ENCODE assay signal across 8 mouse cellular contexts in genomic region chr11:5886187-5886586, GRCm38 (mm10). TPM values are rescaled to one million over a fixed set of nuclear protein-coding genes. Genes with fewer than 3 reads are reported as not detected.
A peak's percentile ranks its signal among the peaks of the same experiment; 100 is the strongest.
DNase-seq lines count a peak whose midpoint lies in the region; ATAC-seq and TF ChIP-seq lines count a peak whose summit lies in the region.

No protein-coding gene starts in this region.

- no peak overlapping the region for H3K27ac ChIP-seq in heart, embryonic 12.5 days (ENCODE audit: poor library complexity, severe bottlenecking)

- H3K4me2 ChIP-seq in heart, embryonic 12.5 days: no peak overlapping the region

- peak; percentile 60 for DNase-seq in heart, adult 8-10 months (ENCODE audit: low spot score)
- peak; percentile 81 to 86 for DNase-seq in cerebellum, postnatal 10 days
- DNase-seq in layer of hippocampus, postnatal 10 days (ENCODE audit: low spot score in 2 of 2): peak; percentile 74 to 81
- DNase-seq in lung, postnatal 36 days: peak; percentile 79
- DNase-seq in skeletal muscle tissue, adult 2 months (ENCODE audit: low read depth, low spot score): peak; percentile 68

- H3K9me3 ChIP-seq in heart, embryonic 12.5 days (replicated peaks): no peaks in the 10 kb centered on the region
- H3K9me3 ChIP-seq in E14TG2a.4 (ENCODE audit: low read length): no peaks in the 10 kb centered on the region

- H3K27me3 ChIP-seq in heart, embryonic 12.5 days (replicated peaks): no peaks in the 10 kb centered on the region
- H3K27me3 ChIP-seq in E14TG2a.4 (ENCODE audit: insufficient read depth, low read length): 0 out of 2 replicates have a peak, but pooled peaks cover 6% of the 10 kb centered on the region

- H3K9ac ChIP-seq in heart, embryonic 12.5 days: no peak overlapping the region

- peak; percentile 80 for TF ChIP-seq CTCF in E14TG2a.4 (conservative IDR thresholded peaks at IDR 0.05; ENCODE audit: low read length)

- H3K4me1 ChIP-seq in heart, embryonic 12.5 days (replicated peaks): peaks cover 43% of the 10 kb centered on the region
- peaks cover 38% of the 10 kb centered on the region for H3K4me1 ChIP-seq in E14TG2a.4 (replicated peaks; ENCODE audit: low read depth, low read length)

- H3K36me3 ChIP-seq in heart, embryonic 12.5 days: no peaks in the 10 kb centered on the region
- no peaks in the 10 kb centered on the region for H3K36me3 ChIP-seq in E14TG2a.4 (ENCODE audit: insufficient read depth, low read length)

- ATAC-seq in heart, embryonic 12.5 days (ENCODE audit: insufficient number of reproducible peaks, low FRiP score): no peak
- peak; percentile 60 for ATAC-seq in granulocyte monocyte progenitor cell, adult 5-6 weeks (replicated peaks; ENCODE audit: poor library complexity, severe bottlenecking)

- 14% methylated on average over 9 of the region's 9 CpGs for WGBS in heart, embryonic 12.5 days

- H3K4me3 ChIP-seq in heart, embryonic 12.5 days: no peak overlapping the region
- H3K4me3 ChIP-seq in E14TG2a.4 (replicated peaks; ENCODE audit: low read length): no peak overlapping the region

RNA-seq across cellular contexts. Expression of gene Pold2, which starts 8.1 kb away (rescaled TPM):
- 10 to 100 TPM; 33.1 to 50.4 (median 39.8) TPM for total RNA-seq in heart, adult 8-10 months (2022)
- 102 and 106 TPM in 2 replicates for polyA plus RNA-seq in heart, embryonic 12.5 days (2016; fragmentation: Nextera tagmentation; extraction: Ambion mirVana)
- total RNA-seq in granulocyte monocyte progenitor cell, adult 5-6 weeks (2014; fragmentation: Nextera tagmentation): 84.1 and 88.5 TPM in 2 replicates
- total RNA-seq in granulocyte monocyte progenitor cell, adult 5-6 weeks (2017): 55.8 and 95.4 TPM in 2 replicates
- total RNA-seq in layer of hippocampus, postnatal 10 days (2021): 10 to 100 TPM; 21.5 to 32.3 TPM

RNA-seq across cellular contexts. Expression of gene Myl7, which starts 12.4 kb away (rescaled TPM):
- total RNA-seq in heart, adult 8-10 months (2022): 100 to 1,000 TPM; 455 to 787 (median 725) TPM
- 5,530 and 5,941 TPM in 2 replicates for polyA plus RNA-seq in heart, embryonic 12.5 days (2016; fragmentation: Nextera tagmentation; extraction: Ambion mirVana)
- total RNA-seq in granulocyte monocyte progenitor cell, adult 5-6 weeks (2014; fragmentation: Nextera tagmentation): not detected in 2 replicates
- total RNA-seq in granulocyte monocyte progenitor cell, adult 5-6 weeks (2017): not detected in 2 replicates
- total RNA-seq in layer of hippocampus, postnatal 10 days (2021): not detected

RNA-seq across cellular contexts. Expression of gene Aebp1, which starts 24.4 kb away (rescaled TPM):
- 10 to 100 TPM; 14.9 to 28.0 (median 19.4) TPM for total RNA-seq in heart, adult 8-10 months (2022)
- 31.8 and 34.7 TPM in 2 replicates for polyA plus RNA-seq in heart, embryonic 12.5 days (2016; fragmentation: Nextera tagmentation; extraction: Ambion mirVana)
- not detected in 2 replicates for total RNA-seq in granulocyte monocyte progenitor cell, adult 5-6 weeks (2014; fragmentation: Nextera tagmentation)
- not detected in 2 replicates for total RNA-seq in granulocyte monocyte progenitor cell, adult 5-6 weeks (2017)
- total RNA-seq in layer of hippocampus, postnatal 10 days (2021): 10 to 100 TPM; 13.0 to 16.0 TPM

RNA-seq across cellular contexts. Expression of gene Polm, which starts 48.4 kb away (rescaled TPM):
- total RNA-seq in heart, adult 8-10 months (2022): 1 to 10 TPM; 1.8 to 3.3 (median 2.8) TPM
- polyA plus RNA-seq in heart, embryonic 12.5 days (2016; fragmentation: Nextera tagmentation; extraction: Ambion mirVana): 8.4 and 9.0 TPM in 2 replicates
- 0.73 and 2.3 TPM in 2 replicates for total RNA-seq in granulocyte monocyte progenitor cell, adult 5-6 weeks (2014; fragmentation: Nextera tagmentation)
- total RNA-seq in granulocyte monocyte progenitor cell, adult 5-6 weeks (2017): 0.26 TPM in 1 of 2 replicates, not detected in the other
- 10 to 100 TPM in 1 of 2 experiments, 1 to 10 TPM in 1; 9.4 to 13.2 TPM for total RNA-seq in layer of hippocampus, postnatal 10 days (2021)

Comparison
In these comparisons a context has a peak if more than half of its experiments do, and no peak if none do; other contexts are left out.
1. RNA of gene Myl7, which starts 12.4 kb away (total RNA-seq): 455 to 787 TPM in heart, adult 8-10 months; not detected in layer of hippocampus, postnatal 10 days and not detected in granulocyte monocyte progenitor cell, adult 5-6 weeks; every median in the first group is over 100 times any median in the second.
2. RNA of gene Aebp1, which starts 24.4 kb away (total RNA-seq): 14.9 to 28.0 TPM in heart, adult 8-10 months and 13.0 to 16.0 TPM in layer of hippocampus, postnatal 10 days; not detected in granulocyte monocyte progenitor cell, adult 5-6 weeks; every median in the first group is over 10 times any median in the second.
3. Peak in every context shown above with its lines, with median percentiles within 50 percentile points of each other: DNase-seq.